Mouse (Mus musculus) midbrain, postnatal 0 days (tissue): ENCODE measurements around the gene Rev1. TPM values are rescaled to one million over a fixed set of nuclear protein-coding genes. Genes with fewer than 3 reads are reported as not detected.

Experiments
- ATAC-seq: fragments of 200-750 bp; cut with Nextera tagmentation; 2 replicates; pipeline ENCODE4 v1.8.0; 2017; ENCODE audit warnings: moderate number of reproducible peaks, mild to moderate bottlenecking, moderate TSS enrichment, moderate library complexity; ENCODE audit not compliant: low FRiP score
- DNase-seq: peaks from one replicate; pipeline ENCODE4 v3.0.0-alpha.2; 2015; ENCODE audit warnings: low spot score
- H3K27ac ChIP-seq: fragments of 300-500 bp; sonication (generic); 2 replicates; pipeline ENCODE4 v1.5.1; 2014; ENCODE audit warnings: low read depth, mild to moderate bottlenecking, low read length, mixed read lengths
- H3K27me3 ChIP-seq: fragments of 300-500 bp; sonication (generic); 2 replicates; pipeline ENCODE4 v1.6.1; 2014; ENCODE audit warnings: low read length, control low read depth, mixed read lengths; ENCODE audit not compliant: insufficient read depth
- H3K36me3 ChIP-seq: fragments of 300-500 bp; sonication (generic); 2 replicates; pipeline ENCODE4 v1.6.1; 2014; ENCODE audit warnings: low read length, control low read depth, mixed read lengths; ENCODE audit not compliant: insufficient read depth
- H3K4me1 ChIP-seq: fragments of 300-500 bp; sonication (generic); 2 replicates; pipeline ENCODE4 v1.6.1; 2014; ENCODE audit warnings: mild to moderate bottlenecking, control low read depth, antibody characterized with exemption, low read length, mixed read lengths; ENCODE audit not compliant: insufficient read depth
- H3K4me2 ChIP-seq: fragments of 300-500 bp; sonication (generic); 2 replicates; pipeline ENCODE4 v1.6.1; 2014; ENCODE audit warnings: low read depth, mild to moderate bottlenecking, low read length, mixed read lengths; ENCODE audit not compliant: poor library complexity, severe bottlenecking
- H3K4me3 ChIP-seq: fragments of 300-500 bp; sonication (generic); 2 replicates; pipeline ENCODE4 v1.5.1; 2014; ENCODE audit warnings: low read depth, mild to moderate bottlenecking, low read length, moderate library complexity
- H3K9ac ChIP-seq: fragments of 300-500 bp; sonication (generic); replicated peaks from 2 replicates; pipeline ENCODE4 v1.6.1; 2014; ENCODE audit warnings: mild to moderate bottlenecking, low read length, moderate library complexity, mixed read lengths; ENCODE audit not compliant: poor library complexity, severe bottlenecking
- H3K9me3 ChIP-seq: fragments of 300-500 bp; sonication (generic); 2 replicates; pipeline ENCODE4 v1.6.1; 2016; ENCODE audit warnings: low read length, control low read depth
- CTCF ChIP-seq: IDR thresholded peaks from 2 replicates; pipeline ENCODE4 v1.5.1; 2016; ENCODE audit warnings: antibody characterized with exemption, mild to moderate bottlenecking
- WGBS: fragments of 180-500 bp; shearing (Covaris S2); extraction: QIAGEN DNeasy Blood & Tissue Kit; methylation state at CpG from one replicate; pipeline ENCODE4 v1.1.7; 2014; 5-methylcytosine and 5-hydroxymethylcytosine counted together
- polyA plus RNA-seq: library from polyadenylated mRNA; unstranded; fragments of >200 nt; fragmentation: Nextera tagmentation; extraction: Ambion mirVana; gene quantifications from 2 replicates; pipeline ENCODE4 v1.2.1, GENCODE M21; 2015
- total RNA-seq: library from RNA; depleted of rRNA; stranded (reverse); fragments of >200 nt; gene quantifications from 2 replicates; pipeline ENCODE4 v1.2.3, GENCODE M21; 2014

Gene Rev1
- total and polyA plus RNA-seq, 2 experiments from 2014 or later, result 28.0 to 32.6 TPM

DNA sequence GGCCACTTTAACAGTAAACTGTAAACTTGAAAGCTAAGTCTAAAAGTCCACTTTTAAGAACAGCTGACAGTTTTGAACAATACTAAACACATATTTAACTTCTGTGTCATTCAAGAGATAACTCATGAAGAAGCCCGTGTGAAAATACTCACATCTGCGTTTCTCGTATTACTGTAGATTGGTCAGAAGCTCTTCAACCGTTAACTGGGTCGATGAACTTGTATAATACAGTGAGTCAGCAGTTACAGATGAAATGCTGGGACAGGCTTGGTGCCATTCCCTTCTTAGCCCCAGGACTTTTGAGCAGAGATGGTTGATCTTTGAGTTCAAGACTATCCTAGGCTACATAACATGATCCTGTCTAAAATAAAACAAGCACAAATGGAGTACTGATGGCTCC lies 98.2 kb downstream of the Rev1 start:
- H3K36me3 ChIP-seq, result peaks cover 39% of the 10 kb centered on the region
- TF ChIP-seq CTCF, result no peak
- 97% methylated on average over 5 of the region's 5 CpGs for WGBS
- no peak overlapping the region for H3K4me3 ChIP-seq
- no peak overlapping the region for H3K27ac ChIP-seq
- H3K4me1 ChIP-seq, result no peaks in the 10 kb centered on the region
- no peak for ATAC-seq
- H3K9me3 ChIP-seq, result no peaks in the 10 kb centered on the region
- H3K27me3 ChIP-seq, result no peaks in the 10 kb centered on the region
- no peak for DNase-seq
- no peak overlapping the region for H3K4me2 ChIP-seq
- H3K9ac ChIP-seq, result no peak overlapping the region

DNA sequence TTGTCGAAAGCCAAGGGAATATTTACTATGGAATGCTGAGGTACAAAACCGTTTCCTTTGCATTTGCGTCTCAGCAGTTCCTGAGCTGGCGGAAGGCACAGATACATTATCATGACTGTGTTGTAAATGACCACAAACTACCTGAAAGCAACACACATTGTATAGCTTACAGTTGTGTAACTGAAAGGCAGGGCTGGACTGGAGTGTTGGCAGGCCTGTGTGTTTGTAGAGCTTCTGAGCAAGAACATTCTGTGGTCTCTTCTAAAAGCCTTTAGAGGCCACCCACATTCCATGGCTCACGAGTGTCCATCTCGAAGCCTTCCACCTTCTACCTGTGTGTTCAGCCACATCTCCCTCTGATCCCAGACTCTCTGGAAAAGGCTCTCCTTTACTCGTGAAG lies 102.3 kb downstream of the Rev1 start:
- peaks cover 24% of the 10 kb centered on the region for H3K36me3 ChIP-seq
- H3K4me2 ChIP-seq, result no peak overlapping the region
- H3K27me3 ChIP-seq, result no peaks in the 10 kb centered on the region
- H3K9ac ChIP-seq, result no peak overlapping the region
- 94% methylated on average over 7 of the region's 7 CpGs for WGBS
- TF ChIP-seq CTCF, result no peak
- H3K27ac ChIP-seq, result no peak overlapping the region
- no peak for ATAC-seq
- no peak overlapping the region for H3K4me3 ChIP-seq
- H3K9me3 ChIP-seq, result no peaks in the 10 kb centered on the region
- DNase-seq, result no peak
- no peaks in the 10 kb centered on the region for H3K4me1 ChIP-seq

DNA sequence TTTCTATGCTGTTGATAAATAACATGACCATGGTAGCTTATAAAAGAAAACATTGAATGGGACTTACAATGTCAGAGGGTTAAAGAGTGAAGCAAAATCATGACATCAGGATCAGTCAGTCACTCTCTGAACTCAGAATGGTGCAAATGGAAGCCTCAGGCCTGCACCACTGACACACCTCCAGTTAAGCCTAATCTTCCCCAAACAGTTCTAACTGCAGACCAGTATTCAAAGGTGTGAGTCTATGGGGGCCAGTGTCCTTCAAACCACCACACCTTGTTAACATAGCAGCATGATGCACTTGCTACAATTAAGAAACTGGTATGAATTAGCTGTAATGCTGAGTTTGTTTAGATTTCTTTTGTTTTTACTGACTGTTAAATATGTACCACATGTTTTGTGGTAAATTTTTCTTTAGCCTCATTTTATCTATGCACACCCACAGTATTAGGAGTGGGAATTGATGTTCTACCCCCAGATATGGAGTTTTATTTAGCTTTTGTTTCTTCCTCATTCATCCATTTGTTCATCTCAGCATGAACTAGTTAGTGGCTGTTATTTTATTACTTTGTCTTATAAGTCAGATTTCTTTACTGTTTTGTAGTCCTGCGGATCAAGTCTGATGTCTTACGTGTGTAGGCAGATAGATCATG lies 114.9 kb downstream of the Rev1 start:
- no peak for ATAC-seq
- Histone ChIP-seq H3K4me3 (no peak overlapping the region), H3K27ac (no peak overlapping the region), H3K4me1 (no peaks in the 10 kb centered on the region), H3K4me2 (no peak overlapping the region), H3K27me3 (no peaks in the 10 kb centered on the region), H3K9me3 (no peaks in the 10 kb centered on the region), H3K9ac (no peak overlapping the region), H3K36me3 (peaks cover 8% of the 10 kb centered on the region; the same call in 1 of the 2 replicates)
- DNase-seq, result no peak
- no peak for TF ChIP-seq CTCF
- 95% methylated on average over 2 of the region's 2 CpGs for WGBS

DNA sequence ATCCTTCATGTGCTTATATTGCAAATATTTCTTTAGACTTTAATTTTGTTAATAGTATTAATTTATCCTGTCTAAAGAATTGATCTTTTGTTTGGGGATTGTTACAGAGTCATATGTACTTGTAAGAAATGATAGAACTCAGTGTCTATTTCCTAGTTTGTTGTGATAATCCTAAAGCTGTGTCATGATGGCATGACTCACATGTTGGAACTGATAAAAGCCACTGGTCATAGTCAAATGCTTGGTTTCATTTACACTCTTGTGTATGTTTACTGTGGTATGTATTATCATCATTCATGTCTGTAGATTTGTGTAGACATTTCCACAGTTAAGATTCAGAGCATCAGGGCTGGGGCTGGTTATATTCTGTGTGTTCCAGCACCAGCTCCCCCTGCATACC lies 117.1 kb downstream of the Rev1 start:
- ATAC-seq (no peak), DNase-seq (no peak)
- no peak overlapping the region for H3K9ac ChIP-seq
- no peak overlapping the region for H3K27ac ChIP-seq
- TF ChIP-seq CTCF, result no peak
- no peaks in the 10 kb centered on the region for H3K4me1 ChIP-seq
- no peak overlapping the region for H3K4me2 ChIP-seq
- no peaks in the 10 kb centered on the region for H3K27me3 ChIP-seq
- no peaks in the 10 kb centered on the region for H3K9me3 ChIP-seq
- H3K4me3 ChIP-seq, result no peak overlapping the region
- H3K36me3 ChIP-seq, result no peaks in the 10 kb centered on the region

DNA sequence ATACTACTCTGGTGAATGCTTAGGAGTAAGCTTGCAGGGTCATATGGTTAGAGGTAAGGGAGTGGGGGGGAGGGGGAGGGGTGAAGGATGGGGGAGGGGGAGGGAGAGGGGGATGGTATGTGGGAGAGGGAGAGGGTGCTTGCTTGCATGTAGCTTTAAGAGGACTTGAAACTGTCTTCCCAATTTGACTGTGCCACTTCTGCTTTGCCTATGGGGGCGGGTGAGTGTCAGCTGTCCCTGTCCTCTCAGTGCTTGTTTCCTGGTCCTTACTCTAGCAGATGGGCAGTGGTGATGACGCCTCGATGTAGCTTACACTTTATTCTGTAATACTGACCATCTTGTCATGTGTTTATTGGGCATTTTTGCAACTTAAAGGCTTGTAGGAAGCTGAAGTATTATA lies 117.5 kb downstream of the Rev1 start:
- no peak for TF ChIP-seq CTCF
- WGBS, result 90% methylated on average over 3 of the region's 3 CpGs
- H3K9ac ChIP-seq, result no peak overlapping the region
- no peaks in the 10 kb centered on the region for H3K4me1 ChIP-seq
- no peaks in the 10 kb centered on the region for H3K36me3 ChIP-seq
- no peak overlapping the region for H3K4me2 ChIP-seq
- H3K4me3 ChIP-seq, result no peak overlapping the region
- no peaks in the 10 kb centered on the region for H3K9me3 ChIP-seq
- no peak overlapping the region for H3K27ac ChIP-seq
- DNase-seq (no peak), ATAC-seq (no peak)
- H3K27me3 ChIP-seq, result no peaks in the 10 kb centered on the region

DNA sequence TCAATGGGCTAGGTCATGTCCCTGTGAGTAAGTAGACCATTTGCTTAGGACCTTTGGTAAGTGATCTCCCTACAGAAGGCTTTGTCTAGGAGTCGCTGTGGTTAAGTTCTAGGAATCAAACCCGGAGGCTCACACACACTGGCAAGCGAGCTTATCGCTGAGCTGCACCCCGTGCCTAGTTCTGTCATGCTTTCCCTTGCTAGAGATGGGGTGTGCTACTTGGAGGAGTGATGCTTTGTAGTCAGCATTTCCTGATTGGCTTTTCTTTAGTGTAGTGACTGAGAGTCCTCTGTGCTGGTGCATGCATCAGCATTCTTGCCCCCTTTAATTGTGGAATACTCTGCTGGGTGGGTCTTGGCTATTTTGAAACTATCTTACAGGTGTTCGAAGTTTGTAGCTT lies 118.0 kb downstream of the Rev1 start:
- Histone ChIP-seq H3K9me3 (no peaks in the 10 kb centered on the region), H3K27me3 (no peaks in the 10 kb centered on the region), H3K9ac (no peak overlapping the region), H3K4me3 (no peak overlapping the region), H3K4me2 (no peak overlapping the region), H3K4me1 (no peaks in the 10 kb centered on the region), H3K36me3 (no peaks in the 10 kb centered on the region), H3K27ac (no peak overlapping the region)
- DNase-seq (no peak), ATAC-seq (no peak)
- TF ChIP-seq CTCF, result no peak
- WGBS, result 84% methylated on average over 6 of the region's 6 CpGs
